Mouse (Mus musculus): ENCODE measurements at regions not wholly inside any gene's neighbourhood (a gene's known extent, or its start where the extent isn't known, plus 50 kb on each side); places are given as distances from the start of the nearest gene placed in this dataset.

- DNase-seq (ENCODE audit: low read depth, low spot score), result no peak
These were observed 677.3 kb upstream of the Sorcs1 start for GRCm38 (mm10) chr19:51355701-51356100.

GRCm38 (mm10) chr19:51340491-51340890 is 662.0 kb upstream of the Sorcs1 start:
- no peak for DNase-seq (ENCODE audit: low read depth, low spot score)

- DNase-seq (ENCODE audit: low read depth, low spot score), result no peak
These were observed 651.6 kb upstream of the Sorcs1 start for GRCm38 (mm10) chr19:51330010-51330409.

- no peak for DNase-seq (ENCODE audit: low read depth, low spot score)
These were observed 625.3 kb upstream of the Sorcs1 start for GRCm38 (mm10) chr19:51303708-51304107.

- peak; percentile 71 for DNase-seq (ENCODE audit: low read depth, low spot score)
These were observed 618.2 kb upstream of the Sorcs1 start for GRCm38 (mm10) chr19:51296631-51297030.

- no peak for DNase-seq (ENCODE audit: low read depth, low spot score)
These were observed 590.6 kb upstream of the Sorcs1 start for GRCm38 (mm10) chr19:51268978-51269556.

- no peak for DNase-seq (ENCODE audit: low read depth, low spot score)
These were observed 561.9 kb upstream of the Sorcs1 start for GRCm38 (mm10) chr19:51240295-51240864.

GRCm38 (mm10) chr19:51238181-51238523 is 559.7 kb upstream of the Sorcs1 start:
- no peak for DNase-seq (ENCODE audit: low read depth, low spot score)

GRCm38 (mm10) chr19:51237509-51238180 is 559.2 kb upstream of the Sorcs1 start:
- no peak for DNase-seq (ENCODE audit: low read depth, low spot score)

GRCm38 (mm10) chr19:51232525-51232924 is 554.1 kb upstream of the Sorcs1 start:
- no peak for DNase-seq (ENCODE audit: low read depth, low spot score)

GRCm38 (mm10) chr19:51226932-51227331 is 548.5 kb upstream of the Sorcs1 start:
- peak; percentile 3 for DNase-seq (ENCODE audit: low read depth, low spot score)

- DNase-seq (ENCODE audit: low read depth, low spot score), result peak; percentile 26
These were observed 522.9 kb upstream of the Sorcs1 start for GRCm38 (mm10) chr19:51201391-51201790.

Measured in ZHBTc4 (cell line).